Mouse (Mus musculus) megakaryocyte, embryonic 14.5 days (primary cell): Measurements from ENCODE around the gene Ermard. TPM values are rescaled to one million over a fixed set of nuclear protein-coding genes. Genes with fewer than 3 reads are reported as not detected.

Source experiments
- H3K27me3 ChIP-seq: replicated peaks from 2 replicates; pipeline ENCODE3; 2012; ENCODE audit warnings: inconsistent platforms
- H3K36me3 ChIP-seq: replicated peaks from 2 replicates; pipeline ENCODE3; 2012; ENCODE audit warnings: low read length, inconsistent platforms, mixed read lengths
- H3K4me1 ChIP-seq: 2 replicates; pipeline ENCODE4 v1.6.1; 2012; ENCODE audit warnings: inconsistent platforms
- H3K4me3 ChIP-seq: replicated peaks from 2 replicates; pipeline ENCODE3; 2012; ENCODE audit warnings: moderate library complexity, mild to moderate bottlenecking, inconsistent platforms
- H3K9me3 ChIP-seq: 2 replicates; pipeline ENCODE4 v1.6.1; 2012; ENCODE audit warnings: inconsistent platforms
- FLI1 ChIP-seq: IDR thresholded peaks from 2 replicates; pipeline ENCODE4 v1.6.1; 2012; ENCODE audit warnings: low read length, inconsistent platforms, mixed read lengths
- GATA1 ChIP-seq: IDR thresholded peaks from 3 replicates; pipeline ENCODE4 v1.6.1; 2012; ENCODE audit warnings: mixed read lengths, low read length, inconsistent platforms, borderline replicate concordance
- polyA plus RNA-seq: library from polyadenylated mRNA; stranded (reverse); fragments of >175 nt; gene quantifications from 2 replicates; pipeline ENCODE4 v1.2.3, GENCODE M21; 2012; ENCODE audit warnings: low replicate concordance; ENCODE audit not compliant: insufficient read depth

The Ermard gene
- polyA plus RNA-seq, 1 experiment, result 1.0 TPM

DNA sequence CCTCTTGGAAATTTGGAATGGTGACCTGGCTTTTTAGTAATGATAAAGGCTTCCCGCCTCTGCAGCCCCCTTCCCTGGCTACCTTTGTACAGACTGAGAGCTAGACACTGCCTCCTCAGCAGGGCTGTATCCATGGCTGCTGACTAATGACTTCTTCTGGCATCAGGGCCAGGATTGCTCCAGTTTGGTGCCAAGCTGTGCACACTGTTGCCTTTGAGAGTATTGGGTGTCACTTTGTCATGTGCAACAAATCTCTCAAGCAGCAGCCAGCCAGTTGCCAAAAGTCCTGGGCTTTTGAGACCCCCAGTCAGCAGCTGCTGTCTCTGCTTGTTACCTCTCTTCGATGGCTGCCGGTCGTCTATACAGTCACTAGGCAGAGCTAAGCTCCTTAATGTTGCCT is 60.3 kb downstream of the Ermard start:
- TF ChIP-seq GATA1 (no peak), FLI1 (no peak)
- Histone ChIP-seq H3K9me3 (no peaks in the 10 kb centered on the region), H3K36me3 (no peaks in the 10 kb centered on the region), H3K4me1 (peaks cover 4% of the 10 kb centered on the region; the same call in 1 of the 2 replicates), H3K4me3 (no peak overlapping the region), H3K27me3 (peaks cover 57% of the 10 kb centered on the region)

DNA sequence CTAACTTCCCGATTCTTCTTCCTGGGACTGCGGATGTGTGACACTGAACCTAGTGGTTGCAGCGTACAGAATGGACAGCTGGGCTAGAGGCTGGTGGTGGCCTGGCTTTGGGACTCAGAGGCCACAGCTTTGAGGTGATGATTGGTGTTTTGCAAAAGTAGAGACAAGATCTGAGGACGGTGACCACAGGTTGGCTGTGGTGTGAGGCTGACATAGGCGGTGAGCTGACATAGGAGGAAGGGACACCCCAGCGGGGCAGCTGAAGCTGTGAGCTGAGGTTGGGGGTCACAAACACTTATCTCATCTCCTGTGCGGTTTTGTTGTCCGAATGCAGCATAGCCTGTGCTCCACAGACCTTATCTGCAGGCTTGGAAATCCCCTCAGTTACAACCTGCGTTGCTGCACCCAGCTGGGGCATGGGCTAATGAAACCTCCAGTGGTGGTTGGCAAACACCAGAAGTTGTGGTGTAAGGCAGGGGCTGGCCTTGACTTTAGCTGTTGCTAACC is 66.2 kb downstream of the Ermard start:
- no peak for TF ChIP-seq FLI1
- no peak for TF ChIP-seq GATA1
- no peaks in the 10 kb centered on the region for H3K9me3 ChIP-seq
- H3K27me3 ChIP-seq, result peaks cover 67% of the 10 kb centered on the region
- peaks cover 22% of the 10 kb centered on the region for H3K4me1 ChIP-seq
- H3K4me3 ChIP-seq, result peak overlapping the region; percentile 5
- H3K36me3 ChIP-seq, result no peaks in the 10 kb centered on the region

- Histone ChIP-seq H3K36me3 (no peaks in the 10 kb centered on the region), H3K9me3 (no peaks in the 10 kb centered on the region), H3K4me3 (no peak overlapping the region), H3K27me3 (peaks cover 65% of the 10 kb centered on the region), H3K4me1 (peaks cover 22% of the 10 kb centered on the region)
- TF ChIP-seq GATA1 (no peak), FLI1 (no peak)
Measured at GRCm38 (mm10) chr17:15108473-15109441, 67.7 kb downstream of the Ermard start.

DNA sequence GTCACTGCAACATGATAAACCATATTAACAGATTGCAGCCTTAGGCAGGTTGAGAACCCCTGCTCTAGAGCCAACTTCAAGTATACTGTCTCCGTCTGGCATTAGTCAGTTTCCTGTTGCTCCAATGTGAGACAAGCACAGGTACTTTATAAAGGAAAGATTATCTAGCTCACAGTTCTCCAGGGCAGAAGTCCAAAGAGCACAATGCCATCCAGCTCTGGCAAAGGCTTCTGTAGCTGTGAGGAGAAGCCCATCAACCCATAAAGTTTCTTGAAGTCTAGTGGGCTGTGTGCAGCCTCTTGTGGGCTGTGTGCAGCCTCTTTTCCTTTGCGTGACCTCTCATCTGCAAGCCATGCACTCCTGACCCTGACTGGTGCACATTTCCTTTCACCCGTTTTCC is 74.5 kb downstream of the Ermard start:
- Histone ChIP-seq H3K27me3 (peaks cover 29% of the 10 kb centered on the region), H3K4me1 (no peaks in the 10 kb centered on the region), H3K4me3 (no peak overlapping the region), H3K9me3 (no peaks in the 10 kb centered on the region), H3K36me3 (no peaks in the 10 kb centered on the region)
- no peak for TF ChIP-seq GATA1
- no peak for TF ChIP-seq FLI1

GRCm38 (mm10) chr17:15120096-15120495 is 79.1 kb downstream of the Ermard start:
- H3K9me3 ChIP-seq, result no peaks in the 10 kb centered on the region
- peaks cover 8% of the 10 kb centered on the region for H3K4me1 ChIP-seq
- no peak overlapping the region for H3K4me3 ChIP-seq
- peaks cover 11% of the 10 kb centered on the region for H3K27me3 ChIP-seq
- H3K36me3 ChIP-seq, result no peaks in the 10 kb centered on the region
- TF ChIP-seq FLI1, result no peak
- no peak for TF ChIP-seq GATA1

GRCm38 (mm10) chr17:15120569-15120968 is 79.6 kb downstream of the Ermard start:
- peaks cover 8% of the 10 kb centered on the region for H3K4me1 ChIP-seq
- H3K9me3 ChIP-seq, result no peaks in the 10 kb centered on the region
- peaks cover 14% of the 10 kb centered on the region for H3K27me3 ChIP-seq
- no peak for TF ChIP-seq GATA1
- no peak for TF ChIP-seq FLI1
- no peaks in the 10 kb centered on the region for H3K36me3 ChIP-seq
- no peak overlapping the region for H3K4me3 ChIP-seq

- TF ChIP-seq FLI1, result no peak
- Histone ChIP-seq H3K27me3 (peaks cover 38% of the 10 kb centered on the region), H3K9me3 (peaks cover 8% of the 10 kb centered on the region), H3K36me3 (no peaks in the 10 kb centered on the region), H3K4me3 (no peak overlapping the region), H3K4me1 (peaks cover 10% of the 10 kb centered on the region; the same call in 1 of the 2 replicates)
Measured at GRCm38 (mm10) chr17:15129630-15130287, 88.8 kb downstream of the Ermard start.

GRCm38 (mm10) chr17:15130288-15130656 is 89.3 kb downstream of the Ermard start:
- Histone ChIP-seq H3K4me1 (peaks cover 10% of the 10 kb centered on the region; the same call in 1 of the 2 replicates), H3K27me3 (peaks cover 41% of the 10 kb centered on the region), H3K36me3 (no peaks in the 10 kb centered on the region), H3K4me3 (no peak overlapping the region), H3K9me3 (peaks cover 8% of the 10 kb centered on the region)
- TF ChIP-seq FLI1, result no peak
- no peak for TF ChIP-seq GATA1

DNA sequence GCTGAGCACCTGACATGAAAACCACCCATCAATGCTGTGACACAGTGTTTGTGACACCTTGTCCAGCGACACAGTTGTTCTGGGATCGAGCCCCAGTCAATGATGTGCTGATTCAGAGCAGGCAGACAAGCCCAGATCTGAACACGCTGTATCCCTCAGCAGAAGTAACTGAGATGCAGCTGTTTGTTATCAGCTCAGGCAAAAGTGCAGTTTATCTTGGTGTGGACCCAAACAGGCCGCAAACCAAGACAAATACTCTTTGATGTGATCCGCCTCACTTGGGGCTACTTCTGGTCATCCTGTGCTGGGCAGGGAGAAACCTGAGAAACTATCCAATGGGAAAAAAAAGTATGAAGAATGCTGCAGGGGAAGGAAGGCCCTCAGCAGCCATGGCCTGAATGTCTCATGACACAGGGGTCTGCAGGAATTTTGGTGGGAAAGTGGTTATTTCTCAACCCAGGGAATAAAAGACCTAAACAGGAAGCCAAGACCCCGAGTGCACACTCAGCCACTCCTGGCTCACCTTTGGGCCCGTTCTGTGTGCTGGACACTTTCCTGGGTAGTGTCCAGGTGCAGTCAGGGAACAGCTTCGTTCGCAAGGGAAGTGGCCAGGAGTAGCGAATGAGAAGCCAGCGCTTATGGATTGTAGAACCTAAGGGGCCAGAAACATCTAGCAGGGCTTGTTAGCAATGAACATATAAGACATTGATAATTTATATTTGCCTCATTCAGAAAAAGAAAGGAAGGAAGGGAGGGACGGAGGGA is 94.1 kb downstream of the Ermard start:
- no peak for TF ChIP-seq FLI1
- TF ChIP-seq GATA1, result no peak
- Histone ChIP-seq H3K9me3 (peaks cover 8% of the 10 kb centered on the region), H3K4me1 (peaks cover 17% of the 10 kb centered on the region), H3K27me3 (peaks cover 34% of the 10 kb centered on the region), H3K4me3 (no peak overlapping the region), H3K36me3 (no peaks in the 10 kb centered on the region)
